Mouse (Mus musculus) colon, adult 2 months (tissue): ENCODE results near the gene Gli3. TPM values are rescaled to one million over a fixed set of nuclear protein-coding genes. Genes with fewer than 3 reads are reported as not detected.

Source experiments
- polyA plus RNA-seq: library from polyadenylated mRNA; depleted of rRNA; stranded (reverse); fragments of >200 nt; gene quantifications from 2 replicates; pipeline ENCODE4 v1.2.3, GENCODE M21; 2012; rRNA removed

Gene Gli3
- 1.9 and 2.3 TPM in 2 replicates for polyA plus RNA-seq

GRCm38 (mm10) chr13:15462830-15463491 is at the start of gene Gli3:
Gene Gli3, plus strand, starts transcription at chr13:15463235.

